Mouse (Mus musculus) bone marrow, adult 2 months (tissue): Measurements from ENCODE around the gene Zfp654.
A peak's percentile ranks its signal among the peaks of the same experiment; 100 is the strongest.

Source experiments
- CTCF ChIP-seq: fragments of 200-500 bp; IDR thresholded peaks from 2 replicates; pipeline ENCODE4 v1.5.1; 2011; ENCODE audit warnings: low read length, control low read depth; ENCODE audit not compliant: control insufficient read depth, insufficient read depth
- POLR2A ChIP-seq: fragments of 200-500 bp; IDR thresholded peaks from 2 replicates; pipeline ENCODE4 v1.6.1; 2011; ENCODE audit warnings: low read depth, mild to moderate bottlenecking, control low read depth, low read length, borderline replicate concordance; ENCODE audit not compliant: control insufficient read depth

GRCm38 (mm10) chr16:64845947-64846346, 5.5 kb downstream of the Zfp654 start:
- TF ChIP-seq CTCF (peak; percentile 50; the same call in 1 of the 2 replicates), POLR2A (no peak)
